Mouse (Mus musculus): Measurements from ENCODE around the gene Fbxw4. TPM values are rescaled to one million over a fixed set of nuclear protein-coding genes. Genes with fewer than 3 reads are reported as not detected.
"Not testable (repeated sequence)": the region's sequence is repeated elsewhere in the genome, so short reads cannot be mapped to it uniquely, and the experiment has no call there.

Fbxw4 gene
- total RNA-seq, 4 experiments from 2014 or later, result 27.2 to 32.6 (median 31.2) TPM

- no peak for DNase-seq (ENCODE audit: low spot score)
Measured at GRCm38 (mm10) chr19:45656810-45657595, 3.1 kb downstream of the Fbxw4 start.

GRCm38 (mm10) chr19:45655870-45656269, 4.2 kb downstream of the Fbxw4 start:
- no peak for DNase-seq (ENCODE audit: low spot score)

- DNase-seq (ENCODE audit: low spot score), result no peak
Measured at GRCm38 (mm10) chr19:45653986-45654385, 6.1 kb downstream of the Fbxw4 start.

GRCm38 (mm10) chr19:45652286-45652988, 7.7 kb downstream of the Fbxw4 start:
- peak; percentile 24 for DNase-seq (ENCODE audit: low spot score)

GRCm38 (mm10) chr19:45651524-45651923, 8.6 kb downstream of the Fbxw4 start:
- DNase-seq (ENCODE audit: low spot score), result no peak

- no peak for DNase-seq (ENCODE audit: low spot score)
Measured at GRCm38 (mm10) chr19:45649776-45650175, 10.3 kb downstream of the Fbxw4 start.

- DNase-seq (ENCODE audit: low spot score), result not testable (repeated sequence)
Measured at GRCm38 (mm10) chr19:45648469-45648868, 11.6 kb downstream of the Fbxw4 start.

- DNase-seq (ENCODE audit: low spot score), result no peak
Measured at GRCm38 (mm10) chr19:45646866-45647265, 13.2 kb downstream of the Fbxw4 start.

GRCm38 (mm10) chr19:45640691-45641090, 19.4 kb downstream of the Fbxw4 start:
- DNase-seq (ENCODE audit: low spot score), result no peak

- DNase-seq (ENCODE audit: low spot score), result no peak
Measured at GRCm38 (mm10) chr19:45635960-45636359, 24.2 kb downstream of the Fbxw4 start.

- no peak for DNase-seq (ENCODE audit: low spot score)
Measured at GRCm38 (mm10) chr19:45631584-45631983, 28.5 kb downstream of the Fbxw4 start.

- DNase-seq (ENCODE audit: low spot score), result no peak
Measured at GRCm38 (mm10) chr19:45630953-45631352, 29.2 kb downstream of the Fbxw4 start.

- no peak for DNase-seq (ENCODE audit: low spot score)
Measured at GRCm38 (mm10) chr19:45629219-45629618, 30.9 kb downstream of the Fbxw4 start.

GRCm38 (mm10) chr19:45628649-45629048, 31.5 kb downstream of the Fbxw4 start:
- no peak for DNase-seq (ENCODE audit: low spot score)

GRCm38 (mm10) chr19:45627036-45627435, 33.1 kb downstream of the Fbxw4 start:
- DNase-seq (ENCODE audit: low spot score), result no peak

GRCm38 (mm10) chr19:45623710-45624109, 36.4 kb downstream of the Fbxw4 start:
- no peak for DNase-seq (ENCODE audit: low spot score)

- no peak for DNase-seq (ENCODE audit: low spot score)
Measured at GRCm38 (mm10) chr19:45622144-45622543, 38.0 kb downstream of the Fbxw4 start.

- DNase-seq (ENCODE audit: low spot score), result no peak
Measured at GRCm38 (mm10) chr19:45621061-45621460, 39.1 kb downstream of the Fbxw4 start.

GRCm38 (mm10) chr19:45619744-45620501, 40.2 kb downstream of the Fbxw4 start:
- DNase-seq (ENCODE audit: low spot score), result no peak

- DNase-seq (ENCODE audit: low spot score), result no peak
Measured at GRCm38 (mm10) chr19:45618184-45618583, 41.9 kb downstream of the Fbxw4 start.

- no peak for DNase-seq (ENCODE audit: low spot score)
Measured at GRCm38 (mm10) chr19:45616735-45617134, 43.4 kb downstream of the Fbxw4 start.

- no peak for DNase-seq (ENCODE audit: low spot score)
Measured at GRCm38 (mm10) chr19:45616214-45616518, 43.9 kb downstream of the Fbxw4 start.

All from heart, adult 8-10 months (tissue).